Mouse (Mus musculus) midbrain, embryonic 14.5 days (tissue): ENCODE results near the gene Osbpl9. TPM values are rescaled to one million over a fixed set of nuclear protein-coding genes. Genes with fewer than 3 reads are reported as not detected.

Source experiments
- ATAC-seq: fragments of 200-750 bp; cut with Nextera tagmentation; 2 replicates; pipeline ENCODE4 v1.8.0; 2017; ENCODE audit warnings: moderate number of reproducible peaks, moderate library complexity; ENCODE audit not compliant: low FRiP score, low TSS enrichment
- DNase-seq: peaks from one replicate; pipeline ENCODE4 v3.0.0-alpha.2; 2015
- H3K27ac ChIP-seq: fragments of 300-500 bp; sonication (generic); replicated peaks from 2 replicates; pipeline ENCODE4 v1.5.1; 2014; ENCODE audit warnings: mild to moderate bottlenecking, low read depth, low read length, moderate library complexity
- H3K27me3 ChIP-seq: fragments of 300-500 bp; sonication (generic); 2 replicates; pipeline ENCODE4 v1.6.1; 2014; ENCODE audit warnings: low read length, control low read depth, mixed read lengths; ENCODE audit not compliant: control insufficient read depth, insufficient read depth
- H3K36me3 ChIP-seq: fragments of 300-500 bp; sonication (generic); 2 replicates; pipeline ENCODE4 v1.6.1; 2014; ENCODE audit warnings: low read length, control low read depth; ENCODE audit not compliant: control insufficient read depth, insufficient read depth
- H3K4me1 ChIP-seq: fragments of 300-500 bp; sonication (generic); 2 replicates; pipeline ENCODE4 v1.6.1; 2014; ENCODE audit warnings: mild to moderate bottlenecking, antibody characterized with exemption, low read length, control low read depth; ENCODE audit not compliant: control insufficient read depth, insufficient read depth
- H3K4me2 ChIP-seq: fragments of 300-500 bp; sonication (generic); 2 replicates; pipeline ENCODE4 v1.6.1; 2014; ENCODE audit warnings: mild to moderate bottlenecking, low read length, moderate library complexity
- H3K4me3 ChIP-seq: fragments of 300-500 bp; sonication (generic); replicated peaks from 2 replicates; pipeline ENCODE4 v1.5.1; 2014; ENCODE audit warnings: low read depth, low read length
- H3K9ac ChIP-seq: fragments of 300-500 bp; sonication (generic); replicated peaks from 2 replicates; pipeline ENCODE4 v1.6.1; 2014; ENCODE audit warnings: mild to moderate bottlenecking, low read length, moderate library complexity
- H3K9me3 ChIP-seq: fragments of 300-500 bp; sonication (generic); 2 replicates; pipeline ENCODE4 v1.6.1; 2016; ENCODE audit warnings: low read length, control low read depth, mixed read lengths; ENCODE audit not compliant: control insufficient read depth
- WGBS: fragments of 180-500 bp; shearing (Covaris S2); extraction: QIAGEN DNeasy Blood & Tissue Kit; methylation state at CpG from one replicate; pipeline ENCODE4 v1.1.7; 2014; 5-methylcytosine and 5-hydroxymethylcytosine counted together
- polyA plus RNA-seq: library from polyadenylated mRNA; unstranded; fragments of >200 nt; fragmentation: Nextera tagmentation; extraction: Ambion mirVana; gene quantifications from 2 replicates; pipeline ENCODE4 v1.2.1, GENCODE M21; 2014

The Osbpl9 gene
- 61.9 and 81.1 TPM in 2 replicates for polyA plus RNA-seq

DNA sequence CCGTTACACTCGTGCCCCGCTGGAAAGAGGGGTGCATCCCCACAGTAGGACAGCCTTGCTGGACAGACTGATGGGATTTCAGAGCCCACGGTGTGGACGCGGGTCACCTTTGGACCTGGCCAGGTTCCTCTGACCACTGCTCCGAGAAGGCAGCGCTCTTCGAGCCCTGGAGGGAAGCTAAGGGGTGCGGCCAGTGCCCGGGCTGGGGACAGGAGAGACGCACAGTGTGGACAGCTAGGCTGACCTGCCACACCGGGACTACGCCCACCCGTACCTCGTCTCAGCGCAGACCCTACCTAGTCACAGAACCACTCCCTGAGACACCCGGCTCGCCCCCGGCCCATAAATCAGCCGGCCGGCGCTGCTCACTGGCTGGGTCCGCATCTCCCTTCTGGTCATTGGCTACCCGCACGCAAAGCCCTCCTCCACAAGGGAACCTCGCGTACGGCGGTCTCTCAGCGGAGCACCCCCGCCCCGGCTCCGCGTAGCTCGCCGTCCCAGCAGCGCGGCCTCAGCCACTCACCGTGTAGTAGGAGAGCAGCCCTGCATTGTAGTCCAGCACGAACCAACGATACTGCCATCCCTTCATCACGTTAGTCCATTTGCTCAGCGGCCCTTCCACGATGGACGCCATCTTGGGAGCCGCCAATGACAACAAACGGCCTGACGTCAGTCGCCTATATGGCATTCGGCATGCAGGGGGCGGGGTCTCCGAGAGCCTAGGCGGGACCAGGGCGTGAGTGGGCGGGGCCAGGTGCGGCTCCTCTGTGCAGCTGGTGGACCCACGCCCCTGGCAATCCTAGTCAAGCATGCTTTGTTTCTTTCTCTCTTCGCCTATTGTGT lies at the start of gene Osbpl9:
Gene Osbpl9 (minus strand): TSS at position 691 of the 843 bp plus-strand sequence.
- Histone ChIP-seq H3K36me3 (0 out of 2 replicates have a peak, but pooled peaks cover 5% of the 10 kb centered on the region), H3K4me1 (peaks cover 21% of the 10 kb centered on the region), H3K27ac (peak within 1 kb of the TSS; percentile 98), H3K9ac (peak within 1 kb of the TSS; percentile 82), H3K9me3 (no peaks in the 10 kb centered on the region), H3K4me3 (peak within 1 kb of the TSS; percentile 89), H3K27me3 (no peaks in the 10 kb centered on the region), H3K4me2 (peak within 1 kb of the TSS; percentile 85)
- peak; percentile 99 for ATAC-seq
- under 1% methylated on average over 59 of the region's 59 CpGs for WGBS
- peak; percentile 99 for DNase-seq

DNA sequence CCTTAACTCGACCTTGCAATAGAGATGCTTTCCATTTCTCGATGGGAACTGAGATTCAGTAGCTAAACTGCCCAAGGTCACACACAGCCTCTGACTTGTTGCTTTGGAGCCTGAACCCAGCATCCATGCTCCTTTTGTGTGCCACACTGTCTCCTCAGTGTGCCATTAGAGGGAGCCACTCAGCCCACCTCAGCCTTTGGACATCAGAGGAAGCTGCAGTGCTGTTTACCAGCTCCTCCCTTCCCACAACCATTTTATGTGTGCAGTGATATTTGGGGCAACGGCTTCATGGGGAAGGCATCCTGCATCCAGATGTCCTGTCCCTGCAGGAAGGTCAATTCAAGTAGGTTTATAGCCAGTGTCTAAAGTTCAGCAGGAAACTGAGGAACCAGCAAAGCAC lies 49.5 kb upstream of the Osbpl9 start:
- H3K4me2 ChIP-seq, result no peak overlapping the region
- H3K27me3 ChIP-seq, result no peaks in the 10 kb centered on the region
- H3K4me1 ChIP-seq, result no peaks in the 10 kb centered on the region
- H3K4me3 ChIP-seq, result no peak overlapping the region
- no peaks in the 10 kb centered on the region for H3K36me3 ChIP-seq
- no peak overlapping the region for H3K27ac ChIP-seq
- WGBS, result 51% methylated on average over 3 of the region's 3 CpGs
- peak; percentile 26 for DNase-seq
- H3K9me3 ChIP-seq, result no peaks in the 10 kb centered on the region
- no peak for ATAC-seq
- no peak overlapping the region for H3K9ac ChIP-seq

DNA sequence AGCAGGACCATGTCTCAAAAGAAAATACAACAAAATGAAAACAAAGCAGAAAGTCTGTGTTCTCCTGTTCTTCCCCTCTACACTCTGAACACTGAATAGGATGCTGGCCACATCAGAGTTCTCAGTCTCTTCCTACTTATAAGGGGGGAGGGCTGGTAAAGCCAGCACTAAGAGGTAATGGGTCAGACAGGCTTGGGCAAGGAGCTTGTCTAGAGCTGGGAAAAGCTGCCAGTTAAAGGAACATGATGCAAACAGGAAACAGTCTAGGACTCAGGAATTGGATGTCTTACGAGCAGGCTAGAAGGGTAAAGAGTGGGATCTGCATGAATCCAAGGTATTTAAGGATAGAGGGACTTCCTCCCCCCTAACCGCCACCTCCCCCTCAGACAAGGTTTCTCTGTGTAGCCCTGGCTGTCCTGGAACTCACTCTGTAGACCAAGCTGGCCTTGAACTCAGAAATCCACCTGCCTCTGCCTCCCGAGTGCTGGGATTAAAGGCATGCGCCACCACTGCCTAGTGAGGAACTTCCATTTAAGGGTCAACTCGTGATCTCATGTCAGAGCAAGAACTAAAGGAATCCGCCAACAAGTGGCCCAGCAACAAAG lies 43.0 kb upstream of the Osbpl9 start:
- ATAC-seq (no peak), DNase-seq (no peak)
- H3K27ac ChIP-seq, result no peak overlapping the region
- H3K4me2 ChIP-seq, result no peak overlapping the region
- no peaks in the 10 kb centered on the region for H3K9me3 ChIP-seq
- no peaks in the 10 kb centered on the region for H3K27me3 ChIP-seq
- H3K9ac ChIP-seq, result no peak overlapping the region
- 84% methylated on average over 6 of the region's 6 CpGs for WGBS
- H3K4me3 ChIP-seq, result no peak overlapping the region
- no peaks in the 10 kb centered on the region for H3K36me3 ChIP-seq
- no peaks in the 10 kb centered on the region for H3K4me1 ChIP-seq

DNA sequence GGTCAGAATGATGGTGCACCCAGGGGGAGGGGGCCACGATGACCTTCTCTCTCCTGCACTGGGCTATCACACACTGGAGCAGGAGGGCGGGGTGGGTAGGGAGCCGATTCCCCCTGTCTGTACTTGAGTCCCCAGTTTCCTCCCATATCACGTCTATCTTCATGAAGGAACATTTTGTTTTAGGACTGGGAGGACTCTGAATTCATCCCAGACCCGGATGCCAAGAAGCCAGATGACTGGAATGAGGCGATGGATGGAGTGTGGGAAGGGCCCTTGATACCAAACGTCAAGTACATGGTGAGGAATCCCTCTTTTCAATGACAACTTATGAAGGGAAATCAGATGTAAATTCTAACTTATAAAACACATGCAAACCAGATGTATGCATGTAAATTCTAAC lies 42.4 kb upstream of the Osbpl9 start:
- Histone ChIP-seq H3K9me3 (no peaks in the 10 kb centered on the region), H3K9ac (no peak overlapping the region), H3K4me1 (no peaks in the 10 kb centered on the region), H3K4me3 (no peak overlapping the region), H3K27me3 (no peaks in the 10 kb centered on the region), H3K36me3 (no peaks in the 10 kb centered on the region), H3K4me2 (no peak overlapping the region), H3K27ac (no peak overlapping the region)
- ATAC-seq, result no peak
- no peak for DNase-seq
- WGBS, result 90% methylated on average over 7 of the region's 7 CpGs

DNA sequence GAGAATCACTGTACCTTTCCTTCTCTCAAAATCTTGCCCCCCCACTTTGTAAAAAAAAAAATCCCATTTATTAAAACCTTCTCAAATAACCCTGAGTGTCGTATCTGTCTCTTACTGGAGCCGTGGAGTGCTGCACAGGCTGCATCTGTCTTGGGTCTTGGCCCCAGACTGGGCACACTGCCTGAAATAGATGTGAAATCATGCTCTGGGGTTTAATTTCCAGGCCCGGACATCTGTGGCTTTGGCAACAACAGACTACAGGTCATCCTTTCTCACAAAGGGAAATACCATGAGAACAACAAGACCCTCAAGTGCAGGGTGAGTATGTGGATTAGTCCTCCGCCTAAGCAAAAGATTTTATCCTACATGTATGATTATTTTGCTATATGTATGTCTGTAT lies 39.9 kb upstream of the Osbpl9 start:
- Histone ChIP-seq H3K4me1 (0 out of 2 replicates have a peak, but pooled peaks cover under 1% of the 10 kb centered on the region), H3K27me3 (no peaks in the 10 kb centered on the region), H3K9ac (no peak overlapping the region), H3K9me3 (no peaks in the 10 kb centered on the region), H3K4me3 (no peak overlapping the region), H3K36me3 (no peaks in the 10 kb centered on the region), H3K27ac (no peak overlapping the region), H3K4me2 (no peak overlapping the region)
- ATAC-seq (no peak), DNase-seq (peak; percentile 44)
- 81% methylated on average over 4 of the region's 4 CpGs for WGBS

DNA sequence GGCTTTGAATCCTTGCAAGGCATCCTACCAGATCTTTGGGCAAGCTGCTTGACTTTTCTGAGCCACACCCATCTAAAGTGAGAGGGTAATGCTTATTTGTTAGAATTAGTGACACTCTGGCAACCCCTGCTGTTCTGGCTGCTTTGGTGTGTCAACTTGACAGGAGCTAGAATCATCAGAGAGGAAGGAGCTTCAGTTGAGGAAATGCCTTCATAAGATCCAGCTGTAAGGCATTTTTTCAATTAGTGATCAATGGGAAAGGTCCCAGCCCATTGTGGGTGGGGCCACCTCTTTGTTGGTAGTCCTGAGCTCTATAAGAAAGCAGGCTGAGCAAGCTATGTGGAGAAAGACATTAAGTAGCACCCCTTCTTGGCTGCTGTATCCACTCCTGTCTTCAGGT lies 39.1 kb upstream of the Osbpl9 start:
- no peaks in the 10 kb centered on the region for H3K27me3 ChIP-seq
- H3K4me3 ChIP-seq, result no peak overlapping the region
- ATAC-seq, result no peak
- no peak for DNase-seq
- H3K4me1 ChIP-seq, result 0 out of 2 replicates have a peak, but pooled peaks cover 3% of the 10 kb centered on the region
- no peak overlapping the region for H3K9ac ChIP-seq
- H3K36me3 ChIP-seq, result no peaks in the 10 kb centered on the region
- no peak overlapping the region for H3K4me2 ChIP-seq
- H3K9me3 ChIP-seq, result no peaks in the 10 kb centered on the region
- no peak overlapping the region for H3K27ac ChIP-seq

DNA sequence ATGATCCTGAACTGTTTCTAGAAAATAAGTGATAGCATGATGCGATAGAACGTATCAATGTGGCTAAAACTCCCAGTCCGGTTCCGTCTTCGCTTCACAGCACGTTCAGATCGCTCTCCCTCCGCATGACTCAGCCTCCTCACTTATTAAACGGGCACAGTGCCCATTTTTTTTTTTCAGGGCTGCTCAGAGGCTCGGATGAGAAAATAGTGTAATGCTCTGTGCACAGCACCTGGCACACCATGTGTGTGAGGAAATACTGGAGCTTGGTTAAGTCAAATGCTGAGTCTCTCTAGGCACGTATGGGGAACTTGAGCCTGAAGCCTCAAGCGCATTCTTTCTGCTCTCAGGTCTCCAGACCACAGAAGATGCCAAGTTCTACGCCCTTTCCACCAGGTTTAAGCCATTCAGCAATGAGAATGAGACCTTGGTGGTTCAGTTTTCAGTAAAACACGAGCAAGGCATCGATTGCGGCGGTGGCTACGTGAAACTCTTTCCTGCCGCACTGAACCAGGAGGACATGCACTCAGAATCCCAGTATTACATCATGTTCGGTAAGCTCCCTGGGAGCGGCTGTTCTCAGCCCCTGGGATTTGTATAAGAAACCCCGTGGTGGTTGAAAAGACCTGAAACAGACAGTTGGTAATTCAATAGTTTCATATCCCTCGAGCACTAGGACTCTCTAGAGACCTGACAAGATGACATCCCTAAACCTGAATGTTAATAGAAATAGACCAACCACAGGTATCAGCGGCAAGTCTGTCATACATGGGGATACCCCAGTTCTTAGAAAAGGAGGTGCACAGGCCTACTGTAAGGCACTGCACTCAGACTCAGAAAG lies 36.6 kb upstream of the Osbpl9 start:
- Histone ChIP-seq H3K9ac (no peak overlapping the region), H3K36me3 (no peaks in the 10 kb centered on the region), H3K27me3 (no peaks in the 10 kb centered on the region), H3K4me3 (no peak overlapping the region), H3K4me1 (0 out of 2 replicates have a peak, but pooled peaks cover 3% of the 10 kb centered on the region), H3K4me2 (no peak overlapping the region), H3K27ac (no peak overlapping the region), H3K9me3 (no peaks in the 10 kb centered on the region)
- peak; percentile 24 for DNase-seq
- ATAC-seq, result no peak
- WGBS, result 78% methylated on average over 24 of the region's 24 CpGs

DNA sequence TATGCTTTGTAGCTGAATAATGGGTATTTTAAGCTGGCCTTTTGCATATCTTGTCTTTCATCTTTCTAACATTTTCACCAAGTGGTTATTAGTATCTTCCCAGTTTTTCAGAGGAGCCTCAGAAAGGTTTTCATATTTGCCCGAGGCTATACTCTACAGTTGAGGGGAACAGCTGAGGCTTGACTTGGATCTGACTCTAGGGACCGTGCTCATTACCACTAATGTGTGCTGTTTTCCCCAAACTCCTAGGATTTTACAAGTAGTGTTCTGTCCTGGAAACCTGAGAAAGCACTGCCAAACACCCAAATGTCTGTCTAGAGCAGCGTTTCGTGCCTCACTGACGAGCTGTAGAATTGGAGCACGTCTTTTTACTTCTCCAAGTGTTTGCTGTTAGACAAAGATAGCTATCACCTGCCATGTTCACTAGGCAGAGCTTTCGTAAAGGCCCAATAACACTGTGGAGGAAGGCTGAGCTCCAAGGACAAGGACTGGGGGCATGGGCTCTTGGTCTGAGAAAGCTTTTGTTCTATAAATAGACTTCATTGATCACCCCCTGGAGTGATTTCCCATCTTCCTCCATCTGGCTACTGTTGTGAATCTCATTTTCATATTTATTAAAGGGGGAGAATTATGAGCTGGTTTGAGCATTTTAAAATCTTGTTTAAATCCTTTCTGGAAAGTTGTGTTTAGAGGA lies 34.3 kb upstream of the Osbpl9 start:
- ATAC-seq (no peak), DNase-seq (peak; percentile 52)
- Histone ChIP-seq H3K27ac (0 out of 2 replicates have a peak overlapping the region, but pooled peaks have one; percentile 26), H3K36me3 (no peaks in the 10 kb centered on the region), H3K9me3 (no peaks in the 10 kb centered on the region), H3K4me3 (no peak overlapping the region), H3K4me1 (0 out of 2 replicates have a peak, but pooled peaks cover 3% of the 10 kb centered on the region), H3K27me3 (no peaks in the 10 kb centered on the region), H3K4me2 (no peak overlapping the region), H3K9ac (no peak overlapping the region)
- WGBS, result 52% methylated on average over 7 of the region's 7 CpGs
